Mouse (Mus musculus) bone marrow macrophage, adult 2 months (primary cell): ENCODE measurements around the gene Mllt3.

ENCODE experiments used
- CTCF ChIP-seq: IDR thresholded peaks from 2 replicates; pipeline ENCODE4 v1.5.1; 2012; ENCODE audit warnings: low read depth, mild to moderate bottlenecking, low read length, moderate library complexity
- POLR2A ChIP-seq: IDR thresholded peaks from 2 replicates; pipeline ENCODE4 v1.6.1; 2012; ENCODE audit warnings: mild to moderate bottlenecking, low read depth, low read length, borderline replicate concordance

DNA sequence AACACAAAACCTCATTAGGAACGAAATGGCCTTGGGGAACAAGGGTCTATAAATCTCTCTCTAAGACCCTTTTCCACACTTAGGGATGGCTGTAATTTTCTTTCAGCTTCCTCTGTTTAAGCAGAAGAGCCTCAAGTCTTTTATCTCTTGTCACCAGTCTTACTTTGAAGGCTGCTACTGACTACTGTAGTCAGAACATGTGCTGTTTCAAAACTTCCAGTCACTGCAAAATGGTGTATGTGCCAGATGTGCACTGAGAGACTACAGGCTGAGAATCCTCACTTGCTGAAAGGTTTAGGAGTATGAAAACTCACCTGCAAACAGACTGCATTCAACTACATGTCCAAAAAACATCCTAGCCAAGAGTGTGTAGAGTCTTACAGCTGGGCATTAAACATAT, 232.9 kb downstream of the Mllt3 start:
- no peak for TF ChIP-seq CTCF
- no peak for TF ChIP-seq POLR2A
